Mouse (Mus musculus): ENCODE results near the gene F3. TPM values are rescaled to one million over a fixed set of nuclear protein-coding genes. Genes with fewer than 3 reads are reported as not detected.

F3 gene
- polyA plus RNA-seq, 1 experiment from 2014 or later, result 30.9 TPM

- H3K36me3 ChIP-seq, result no peaks in the 10 kb centered on the region
- H3K27ac ChIP-seq, result peak overlapping the region; percentile 57; the same call in 1 of the 2 replicates
- WGBS, result 28% methylated on average over 17 of the region's 17 CpGs
- no peak overlapping the region for H3K4me3 ChIP-seq (replicated peaks)
- peaks cover 12% of the 10 kb centered on the region; the same call in 1 of the 2 replicates for H3K4me1 ChIP-seq
- H3K4me2 ChIP-seq, result peak overlapping the region; percentile 21; the same call in 1 of the 2 replicates
- ATAC-seq (ENCODE audit: insufficient read depth, low FRiP score, low read depth), result peak; percentile 78
- H3K27me3 ChIP-seq (replicated peaks), result no peaks in the 10 kb centered on the region
- H3K9ac ChIP-seq, result no peak overlapping the region
- H3K9me3 ChIP-seq, result no peaks in the 10 kb centered on the region
These were observed 10.1 kb upstream of the F3 start for GRCm38 (mm10) chr3:121713151-121713701.

- no peak overlapping the region for H3K4me3 ChIP-seq (replicated peaks)
- H3K4me1 ChIP-seq, result peaks cover 12% of the 10 kb centered on the region; the same call in 1 of the 2 replicates
- no peaks in the 10 kb centered on the region for H3K27me3 ChIP-seq (replicated peaks)
- H3K4me2 ChIP-seq, result 0 out of 2 replicates have a peak overlapping the region, but pooled peaks have one; percentile 21
- H3K9me3 ChIP-seq, result no peaks in the 10 kb centered on the region
- H3K27ac ChIP-seq, result no peak overlapping the region
- H3K9ac ChIP-seq, result no peak overlapping the region
- 73% methylated on average over 8 of the region's 8 CpGs for WGBS
- H3K36me3 ChIP-seq, result no peaks in the 10 kb centered on the region
- ATAC-seq (ENCODE audit: insufficient read depth, low FRiP score, low read depth), result 0 out of 2 replicates have a peak, but pooled peaks have one; percentile 6
These were observed 9.5 kb upstream of the F3 start for GRCm38 (mm10) chr3:121713816-121714215.

- no peak overlapping the region for H3K4me2 ChIP-seq
- no peak overlapping the region for H3K27ac ChIP-seq
- no peaks in the 10 kb centered on the region for H3K27me3 ChIP-seq (replicated peaks)
- H3K36me3 ChIP-seq, result no peaks in the 10 kb centered on the region
- H3K4me1 ChIP-seq, result peaks cover 12% of the 10 kb centered on the region; the same call in 1 of the 2 replicates
- no peak overlapping the region for H3K9ac ChIP-seq
- 68% methylated on average over 2 of the region's 2 CpGs for WGBS
- no peaks in the 10 kb centered on the region for H3K9me3 ChIP-seq
- no peak for ATAC-seq (ENCODE audit: insufficient read depth, low FRiP score, low read depth)
- no peak overlapping the region for H3K4me3 ChIP-seq (replicated peaks)
These were observed 8.9 kb upstream of the F3 start for GRCm38 (mm10) chr3:121714461-121714860.

DNA sequence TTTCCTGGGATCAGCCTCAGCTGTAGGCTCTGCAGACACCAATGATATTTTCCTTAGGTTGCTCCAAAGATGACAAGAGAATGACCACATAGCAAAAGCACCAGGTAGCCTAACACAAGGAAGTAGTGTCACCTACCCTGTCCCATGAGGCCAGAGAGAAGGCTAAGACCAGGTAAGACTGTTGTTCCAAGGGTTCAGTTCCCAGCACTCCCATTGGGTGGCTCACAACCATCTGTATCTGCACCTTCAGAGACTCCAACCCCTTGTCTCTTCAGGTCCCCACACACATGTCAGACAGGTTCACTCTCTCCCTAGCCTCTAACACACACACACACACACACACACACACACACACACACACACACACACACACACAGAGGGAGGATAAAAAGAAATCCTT lies 8.0 kb upstream of the F3 start:
- H3K9me3 ChIP-seq, result no peaks in the 10 kb centered on the region
- H3K27me3 ChIP-seq (replicated peaks), result no peaks in the 10 kb centered on the region
- no peak overlapping the region for H3K27ac ChIP-seq
- H3K4me2 ChIP-seq, result no peak overlapping the region
- H3K36me3 ChIP-seq, result no peaks in the 10 kb centered on the region
- no peak for ATAC-seq (ENCODE audit: insufficient read depth, low FRiP score, low read depth)
- no peak overlapping the region for H3K4me3 ChIP-seq (replicated peaks)
- H3K9ac ChIP-seq, result no peak overlapping the region
- peaks cover 12% of the 10 kb centered on the region; the same call in 1 of the 2 replicates for H3K4me1 ChIP-seq

DNA sequence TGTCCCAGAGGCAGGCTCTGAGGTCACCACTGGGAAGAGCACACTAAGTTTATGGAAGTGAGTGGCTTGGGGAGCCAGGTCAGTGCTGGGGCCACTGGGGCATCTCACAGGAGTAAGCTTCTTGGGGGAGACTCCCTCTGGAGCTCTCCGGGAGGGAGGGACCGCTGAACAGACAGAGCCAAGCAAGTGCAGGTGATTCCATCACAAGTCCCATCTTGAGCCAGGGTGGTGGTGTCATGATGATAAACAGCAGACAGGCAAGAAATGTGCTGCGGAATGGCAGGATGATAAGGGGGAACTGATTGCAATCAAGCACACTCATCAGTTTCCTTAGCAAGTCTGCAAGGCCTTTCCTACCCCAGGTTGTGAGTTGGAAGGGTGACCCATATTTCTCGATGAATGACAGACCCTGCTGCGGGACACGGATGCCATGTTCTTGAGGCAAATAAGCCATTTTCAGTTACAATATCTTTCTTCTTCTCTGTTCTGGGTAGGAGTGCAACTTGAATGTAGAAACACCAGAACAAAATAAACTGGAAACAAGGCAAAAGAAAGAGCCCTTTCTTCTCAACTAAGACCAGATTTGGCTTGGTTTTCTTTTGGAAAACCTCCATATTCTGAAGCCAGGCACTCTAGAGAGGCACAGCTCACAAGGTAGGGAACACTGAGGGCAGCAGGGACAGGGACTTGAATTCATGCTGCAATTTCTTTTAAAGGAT lies 7.4 kb upstream of the F3 start:
- H3K9me3 ChIP-seq, result no peaks in the 10 kb centered on the region
- H3K27ac ChIP-seq, result no peak overlapping the region
- WGBS, result 64% methylated on average over 6 of the region's 6 CpGs
- H3K27me3 ChIP-seq (replicated peaks), result no peaks in the 10 kb centered on the region
- peaks cover 12% of the 10 kb centered on the region; the same call in 1 of the 2 replicates for H3K4me1 ChIP-seq
- H3K36me3 ChIP-seq, result no peaks in the 10 kb centered on the region
- H3K9ac ChIP-seq, result no peak overlapping the region
- ATAC-seq (ENCODE audit: insufficient read depth, low FRiP score, low read depth), result no peak
- H3K4me2 ChIP-seq, result no peak overlapping the region
- no peak overlapping the region for H3K4me3 ChIP-seq (replicated peaks)

- Histone ChIP-seq H3K27me3 (replicated peaks) (no peaks in the 10 kb centered on the region), H3K36me3 (no peaks in the 10 kb centered on the region), H3K4me1 (peaks cover 13% of the 10 kb centered on the region; the same call in 1 of the 2 replicates), H3K4me3 (replicated peaks) (no peak overlapping the region), H3K27ac (no peak overlapping the region), H3K9me3 (no peaks in the 10 kb centered on the region), H3K4me2 (no peak overlapping the region), H3K9ac (no peak overlapping the region)
- no peak for ATAC-seq (ENCODE audit: insufficient read depth, low FRiP score, low read depth)
- WGBS, result 83% methylated on average over 5 of the region's 5 CpGs
These were observed 6.9 kb upstream of the F3 start for GRCm38 (mm10) chr3:121716480-121716879.

GRCm38 (mm10) chr3:121718679-121719078 lies 4.7 kb upstream of the F3 start:
- ATAC-seq (ENCODE audit: insufficient read depth, low FRiP score, low read depth), result no peak
- Histone ChIP-seq H3K27me3 (replicated peaks) (no peaks in the 10 kb centered on the region), H3K4me2 (no peak overlapping the region), H3K9me3 (no peaks in the 10 kb centered on the region), H3K4me3 (replicated peaks) (no peak overlapping the region), H3K9ac (no peak overlapping the region), H3K4me1 (peaks cover 10% of the 10 kb centered on the region), H3K27ac (no peak overlapping the region), H3K36me3 (no peaks in the 10 kb centered on the region)
- WGBS, result 75% methylated on average over 8 of the region's 8 CpGs

DNA sequence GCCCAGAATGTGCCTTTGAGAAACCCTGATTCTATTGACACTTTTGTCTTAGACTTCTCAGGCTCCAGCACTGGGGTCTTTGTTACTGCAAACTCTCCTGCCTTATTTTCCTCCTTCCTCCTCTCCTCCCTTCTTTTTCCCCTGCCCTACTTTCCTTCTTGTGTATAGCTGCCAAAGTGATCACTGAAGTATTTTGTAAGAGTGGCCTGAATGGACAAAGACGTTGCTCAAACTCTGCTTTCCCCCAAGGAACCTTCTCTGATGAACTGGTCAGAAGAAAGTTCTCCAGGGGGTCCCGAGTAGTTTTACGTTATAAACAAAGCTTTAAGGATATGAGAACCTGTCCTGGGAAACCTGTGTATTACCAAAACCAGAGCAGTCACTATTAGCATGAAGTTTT lies 3.6 kb upstream of the F3 start:
- H3K4me3 ChIP-seq (replicated peaks), result no peak overlapping the region

DNA sequence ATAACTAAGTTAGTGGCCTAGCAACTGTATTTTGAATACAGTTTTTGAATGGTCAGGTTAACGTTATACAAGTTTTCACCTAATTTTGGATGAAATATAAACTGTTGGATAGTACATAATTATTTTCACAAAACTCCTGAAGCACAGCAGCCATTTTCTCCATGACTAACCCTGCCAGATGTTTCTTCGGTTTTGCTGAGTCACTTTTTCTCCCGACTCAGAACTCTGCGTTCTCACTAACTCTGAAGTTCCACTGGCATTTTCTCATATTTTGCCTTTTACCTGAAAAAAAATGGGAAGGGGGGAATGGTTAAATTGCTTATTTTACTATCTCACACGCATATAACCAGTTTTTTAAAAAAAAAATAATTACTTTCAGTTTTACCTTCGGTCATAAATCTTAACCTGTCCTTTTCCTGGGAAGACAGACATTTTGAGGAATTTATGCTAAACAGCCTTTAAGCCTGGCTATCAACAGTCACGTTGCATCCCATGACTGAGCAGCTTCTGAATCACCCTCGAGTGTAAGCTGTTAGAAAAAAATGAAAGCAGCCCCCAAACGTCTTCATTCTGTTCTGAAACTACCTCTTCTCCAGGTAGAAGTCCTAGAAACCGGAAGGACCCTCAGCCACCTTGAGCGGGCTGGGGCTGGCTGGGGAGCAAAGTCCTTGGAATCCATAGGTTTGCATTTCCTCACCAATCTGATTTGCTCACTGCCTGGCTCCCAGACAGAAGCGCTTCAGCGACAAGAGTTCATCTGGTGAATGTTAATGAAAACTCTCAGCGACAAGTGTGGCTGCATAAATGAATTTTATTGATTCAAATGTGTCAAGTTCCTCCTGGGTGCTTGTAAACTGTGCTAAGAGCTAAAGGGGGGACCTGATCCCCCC lies 2.3 kb upstream of the F3 start:
- H3K4me1 ChIP-seq, result peaks cover 13% of the 10 kb centered on the region
- H3K9me3 ChIP-seq, result no peaks in the 10 kb centered on the region
- peak overlapping the region; percentile 34; the same call in 1 of the 2 replicates for H3K4me2 ChIP-seq
- no peak for ATAC-seq (ENCODE audit: insufficient read depth, low FRiP score, low read depth)
- H3K36me3 ChIP-seq, result no peaks in the 10 kb centered on the region
- no peak overlapping the region for H3K27ac ChIP-seq
- H3K27me3 ChIP-seq (replicated peaks), result no peaks in the 10 kb centered on the region
- 40% methylated on average over 14 of the region's 14 CpGs for WGBS
- no peak overlapping the region for H3K4me3 ChIP-seq (replicated peaks)
- no peak overlapping the region for H3K9ac ChIP-seq

More for the DNA sequence above, 3.6 kb upstream of the F3 start:
- H3K9ac ChIP-seq, result no peak overlapping the region
- no peaks in the 10 kb centered on the region for H3K9me3 ChIP-seq
- no peak overlapping the region for H3K27ac ChIP-seq
- H3K4me1 ChIP-seq, result peaks cover 13% of the 10 kb centered on the region
- no peak for ATAC-seq (ENCODE audit: insufficient read depth, low FRiP score, low read depth)
- WGBS, result 73% methylated on average over 3 of the region's 3 CpGs
- no peak overlapping the region for H3K4me2 ChIP-seq
- H3K36me3 ChIP-seq, result no peaks in the 10 kb centered on the region
- no peaks in the 10 kb centered on the region for H3K27me3 ChIP-seq (replicated peaks)

- ATAC-seq (ENCODE audit: insufficient read depth, low FRiP score, low read depth), result no peak
- Histone ChIP-seq H3K9me3 (no peaks in the 10 kb centered on the region), H3K4me2 (no peak overlapping the region), H3K27ac (no peak overlapping the region), H3K4me1 (peaks cover 13% of the 10 kb centered on the region), H3K4me3 (replicated peaks) (no peak overlapping the region), H3K9ac (no peak overlapping the region), H3K36me3 (no peaks in the 10 kb centered on the region), H3K27me3 (replicated peaks) (no peaks in the 10 kb centered on the region)
- WGBS, result 71% methylated on average over 7 of the region's 7 CpGs
These were observed 1.7 kb upstream of the F3 start for GRCm38 (mm10) chr3:121721691-121722070.

DNA sequence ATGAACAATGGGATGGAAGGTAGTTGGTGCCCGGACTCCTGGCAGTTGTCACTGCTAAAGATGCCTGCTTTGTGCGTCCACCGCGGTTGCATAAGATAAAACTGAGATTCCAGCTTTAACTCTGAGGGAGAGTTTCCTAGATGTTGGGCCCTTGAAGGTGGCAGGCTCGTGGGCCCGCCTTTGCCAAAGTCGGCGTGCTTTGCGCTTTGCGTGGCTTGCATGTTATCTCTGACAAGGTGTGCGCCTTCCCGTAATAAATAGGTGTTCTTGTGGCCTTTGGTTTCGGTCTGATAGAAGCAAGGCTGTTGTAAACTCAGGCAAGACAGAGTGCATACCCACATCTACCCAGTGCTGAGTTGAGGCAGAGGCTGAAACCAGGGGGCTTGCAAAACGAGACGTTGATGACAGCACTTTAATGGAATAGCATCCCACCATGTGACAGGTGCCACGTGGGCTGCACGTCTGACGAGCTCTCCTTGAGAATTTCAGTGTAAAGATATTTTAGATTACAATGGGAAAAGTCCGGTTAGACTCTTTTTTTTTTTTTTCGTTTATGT lies 709 bp downstream of the F3 start:
- Histone ChIP-seq H3K4me1 (peaks cover 13% of the 10 kb centered on the region), H3K27me3 (replicated peaks) (no peaks in the 10 kb centered on the region), H3K27ac (peak overlapping the region; percentile 72; the same call in 1 of the 2 replicates), H3K4me2 (peak overlapping the region; percentile 91), H3K4me3 (replicated peaks) (peak overlapping the region; percentile 72), H3K9ac (peak overlapping the region; percentile 50; the same call in 1 of the 2 replicates), H3K9me3 (no peaks in the 10 kb centered on the region), H3K36me3 (no peaks in the 10 kb centered on the region)
- no peak for ATAC-seq (ENCODE audit: insufficient read depth, low FRiP score, low read depth)
- WGBS, result 5% methylated on average over 20 of the region's 20 CpGs
